Mouse (Mus musculus): ENCODE results near the gene Hypk.
"Not testable (repeated sequence)": the region's sequence is repeated elsewhere in the genome, so short reads cannot be mapped to it uniquely, and the experiment has no call there.

Hypk gene

DNA sequence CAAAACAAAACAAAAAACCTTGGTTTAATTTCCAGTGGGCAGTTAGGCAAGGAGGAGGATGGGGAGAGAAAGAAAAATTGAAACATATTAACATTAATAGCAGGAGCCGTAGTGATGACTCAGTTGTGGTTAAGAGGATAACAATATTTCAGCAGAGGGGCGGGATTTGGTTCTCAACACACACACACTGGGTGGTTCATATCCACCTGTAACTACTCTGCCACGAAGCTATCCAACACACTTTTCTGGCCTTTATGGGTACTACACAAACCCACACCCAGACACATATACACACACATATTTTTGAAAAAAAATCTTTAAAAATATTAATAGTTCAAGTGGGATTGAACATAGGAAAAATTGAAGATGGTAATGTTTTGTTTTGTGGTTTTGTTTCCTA is 6.1 kb upstream of the Hypk start:
- in situ Hi-C loops (cut with MboI, MseI), result no loop called here

DNA sequence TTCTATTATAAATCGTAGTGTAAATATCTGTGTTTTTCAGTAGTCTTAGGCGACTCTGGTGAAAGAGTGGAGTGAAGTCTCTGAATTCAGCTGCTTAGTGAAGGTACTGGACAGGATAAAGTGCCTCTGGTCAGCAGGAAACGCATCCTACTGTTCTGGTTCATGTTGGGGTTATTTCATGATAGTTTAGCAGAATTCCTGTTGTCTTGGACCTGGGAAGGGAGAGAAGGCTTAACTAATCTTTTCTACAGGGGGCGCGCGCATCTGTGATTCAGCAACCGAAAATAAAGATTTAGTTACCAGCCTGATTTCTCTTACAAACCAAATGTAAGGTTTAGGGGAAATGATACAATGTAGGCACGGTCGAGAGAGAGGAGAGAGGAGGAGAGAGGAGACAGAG is 5.0 kb upstream of the Hypk start:
- in situ Hi-C loops (cut with MboI, MseI), result no loop called here

DNA sequence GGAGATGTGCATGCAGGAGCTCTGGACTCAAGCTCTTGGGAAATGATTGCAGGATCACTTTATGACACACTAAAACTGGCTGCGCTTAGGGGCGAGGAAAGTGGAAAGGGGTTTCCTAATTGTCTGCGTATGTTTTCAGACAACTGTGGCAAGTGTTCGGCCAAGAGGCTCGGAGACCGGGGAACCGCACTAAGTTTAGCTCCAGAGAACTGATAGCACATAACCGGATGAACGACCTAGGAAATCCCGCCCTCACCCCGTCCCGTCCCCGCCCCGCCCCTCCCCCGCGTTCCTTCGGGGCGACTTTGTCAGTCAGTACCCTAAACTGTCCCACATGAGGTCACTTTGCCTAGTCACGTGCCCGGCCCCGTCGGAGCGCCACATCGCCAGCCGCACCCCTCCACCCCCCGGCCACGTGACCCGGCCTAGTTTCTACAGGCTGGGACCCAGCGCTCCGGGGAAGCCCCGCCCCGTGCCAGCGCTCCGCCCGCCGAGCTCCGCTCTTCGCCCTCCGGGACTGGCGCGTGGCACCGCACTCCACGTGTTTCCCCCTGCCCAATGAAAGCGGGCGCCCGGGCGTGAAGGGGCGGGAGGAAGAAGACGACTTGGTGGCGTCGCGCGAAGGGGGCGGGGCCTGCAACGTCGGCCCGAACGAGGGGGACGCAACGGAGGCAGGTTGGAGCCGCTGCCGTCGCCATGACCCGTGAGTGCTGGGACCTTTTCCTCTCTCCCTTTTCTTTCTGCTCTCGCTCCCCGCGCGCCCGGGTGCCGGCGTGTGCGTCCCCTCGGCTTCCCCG is 4.2 kb upstream of the Hypk start, which contains the start of gene Serf2:
Gene Serf2 (plus strand): TSS at position 457 of the 797 bp plus-strand sequence.
- in situ Hi-C loops (cut with MboI, MseI), result no loop called here

DNA sequence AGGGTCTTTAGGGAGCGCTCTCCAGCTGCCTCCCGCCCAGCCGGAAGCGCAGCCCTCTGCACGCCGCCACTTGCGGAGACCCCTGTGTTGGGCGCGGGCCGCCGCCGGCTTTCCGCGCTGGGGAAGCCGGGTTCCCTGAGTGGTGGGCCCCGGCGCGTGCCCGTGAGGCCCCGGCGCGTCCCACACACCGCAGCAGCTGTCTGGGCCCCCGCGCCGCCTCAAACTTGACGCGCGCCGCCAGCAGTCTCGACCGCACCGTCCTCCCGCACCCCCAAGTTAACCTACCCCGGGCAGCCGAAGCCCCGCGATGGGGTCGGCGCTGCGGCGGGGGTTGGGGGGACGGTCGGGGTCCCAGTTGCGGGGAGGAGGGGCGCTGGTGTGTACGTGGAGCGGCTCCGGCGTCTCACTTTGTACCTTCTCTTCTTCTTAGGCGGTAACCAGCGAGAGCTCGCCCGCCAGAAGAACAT is 3.5 kb upstream of the Hypk start:
- in situ Hi-C loops (cut with MboI, MseI), result loop anchor here (25.0 kb wide), 1 partner anchor 1288 kb away; the partner anchor contains the start of gene Bloc1s6

DNA sequence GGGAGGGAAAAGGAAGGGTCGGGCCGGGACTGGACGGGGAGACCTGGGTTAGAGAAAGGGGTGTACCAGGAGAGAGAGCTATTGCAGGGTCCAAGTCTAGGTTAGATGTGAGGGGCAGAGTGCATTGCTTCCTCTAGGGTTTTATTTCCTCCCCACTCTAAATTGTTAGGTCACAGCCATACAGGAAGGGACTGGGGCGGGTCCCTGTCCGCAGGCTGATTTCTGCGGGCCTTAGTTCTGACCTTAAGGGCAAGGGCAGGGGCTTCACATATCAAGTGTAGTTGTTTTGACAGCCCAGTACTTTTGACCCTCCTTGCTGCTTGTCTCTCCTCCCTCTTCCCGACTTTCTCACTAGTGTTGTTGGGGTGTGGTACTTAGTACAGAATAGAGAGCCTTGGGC is 3.0 kb upstream of the Hypk start:
- in situ Hi-C loops (cut with MboI, MseI), result loop anchor here (25.0 kb wide), 1 partner anchor 1287 kb away; the partner anchor contains the start of gene Bloc1s6

DNA sequence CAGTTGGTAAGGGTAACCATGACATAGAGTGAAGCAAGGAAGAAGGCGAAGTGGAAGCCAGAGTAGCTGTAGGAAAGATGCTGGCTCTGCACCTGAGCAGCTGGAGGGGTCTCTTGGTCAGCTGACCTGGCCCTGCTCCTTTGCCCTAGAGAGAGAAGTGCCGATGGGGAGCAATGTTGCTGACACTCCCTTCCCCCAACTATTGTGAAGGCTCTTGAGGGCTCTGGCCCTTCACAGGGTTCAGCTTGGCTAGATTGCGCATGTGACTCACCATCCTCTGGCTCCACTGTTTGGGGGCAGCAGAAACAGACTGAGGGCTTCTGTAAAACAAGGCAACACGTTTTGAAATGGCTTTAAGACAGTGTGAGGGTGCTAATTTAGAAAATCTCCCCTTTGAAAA is 729 bp upstream of the Hypk start:
- in situ Hi-C loops (cut with MboI, MseI), result loop anchor here (25.0 kb wide), 1 partner anchor 1285 kb away; the partner anchor contains the start of gene Bloc1s6

DNA sequence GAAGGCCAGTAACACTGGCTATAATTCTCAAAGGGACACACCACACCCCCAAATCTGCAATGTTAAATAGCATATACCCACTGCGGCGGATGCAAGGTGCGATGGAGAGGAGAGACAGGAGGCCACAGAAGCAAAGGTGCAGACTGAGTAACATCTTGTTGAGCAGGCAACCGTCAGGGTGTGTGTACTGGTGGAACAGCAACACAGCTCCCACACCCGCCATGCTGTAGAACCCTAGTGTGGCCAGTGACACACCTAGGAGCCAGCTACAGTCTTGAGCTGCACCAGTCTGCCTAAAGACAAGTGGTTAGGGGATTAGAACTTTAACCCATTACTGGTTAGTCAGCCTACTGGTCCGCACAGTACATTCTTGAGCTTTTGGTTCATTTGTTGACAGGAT is 827 bp downstream of the Hypk start:
- in situ Hi-C loops (cut with MboI, MseI), result loop anchor here (25.0 kb wide), 1 partner anchor 1283 kb away; the partner anchor contains the start of gene Bloc1s6

DNA sequence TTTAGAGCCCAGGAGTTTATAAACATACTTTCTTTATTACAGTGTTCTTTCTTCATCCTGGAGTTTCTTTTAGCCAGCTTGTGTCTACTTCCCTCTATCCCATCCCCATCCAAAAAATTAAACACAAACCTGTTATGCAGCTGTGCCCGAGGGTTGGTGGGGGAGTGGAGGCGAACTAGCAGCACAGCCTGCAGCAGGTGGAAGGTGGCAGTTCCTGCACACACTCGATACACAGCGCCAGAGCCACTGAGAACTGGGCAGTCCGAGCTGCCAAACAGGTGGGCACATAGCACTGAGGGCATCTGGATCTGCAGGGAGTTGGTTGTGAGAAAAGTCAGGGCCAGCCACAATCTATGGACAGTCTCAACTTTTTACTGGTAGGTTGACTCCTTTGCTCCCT is 2.4 kb downstream of the Hypk start:
- in situ Hi-C loops (cut with MboI, MseI), result loop anchor here (5.0 to 25.0 kb wide), 2 partner anchors 37 to 1282 kb away; partner anchors contain the start of gene Bloc1s6

DNA sequence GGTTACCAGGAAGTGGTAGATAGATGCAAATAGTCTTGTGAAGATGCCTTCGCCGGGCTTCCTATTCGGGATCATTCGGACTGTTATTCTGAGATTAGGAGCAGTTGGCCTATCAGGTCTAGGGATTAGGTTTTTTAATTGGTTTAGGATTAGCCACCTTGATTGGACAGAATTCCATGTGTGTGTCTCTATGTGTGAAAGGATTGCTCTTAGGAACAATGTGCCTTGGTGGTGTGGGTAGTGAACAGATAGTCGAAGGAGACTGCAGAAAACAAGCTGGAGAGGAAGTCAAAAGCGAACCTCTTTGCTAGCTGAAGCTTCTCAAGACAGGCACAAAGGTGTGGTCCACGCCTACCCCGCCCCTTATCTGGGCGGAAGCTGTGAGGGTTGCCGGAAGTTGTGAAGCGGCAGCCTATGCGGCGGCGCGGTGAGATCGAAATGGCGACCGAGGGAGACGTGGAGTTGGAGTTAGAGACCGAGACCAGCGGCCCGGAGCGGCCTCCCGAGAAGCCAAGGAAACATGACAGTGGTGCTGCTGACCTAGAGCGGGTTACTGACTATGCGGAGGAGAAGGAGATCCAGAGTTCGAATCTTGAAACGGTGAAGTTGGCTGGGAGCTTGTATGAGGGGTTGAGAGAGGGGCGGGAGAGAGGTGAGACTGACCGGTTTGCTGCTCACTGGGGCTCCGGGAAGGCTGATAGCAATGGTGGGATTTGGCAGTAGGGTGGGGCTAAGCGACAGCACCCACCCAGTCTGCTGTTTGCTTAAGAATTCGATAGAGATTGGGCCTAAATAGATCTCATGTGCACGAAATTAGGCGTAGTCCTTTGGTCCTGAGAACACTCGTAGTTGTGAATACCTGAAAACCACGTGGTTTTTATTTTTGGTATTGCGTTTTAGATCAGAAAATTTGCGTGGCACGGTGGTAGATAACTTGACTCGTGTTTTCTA is 3.9 kb downstream of the Hypk start, which contains the start of gene Serinc4:
Gene Serinc4 (minus strand): TSS at position 90 of the 951 bp plus-strand sequence.
- in situ Hi-C loops (cut with MboI, MseI), result loop anchor here (5.0 to 25.0 kb wide), 2 partner anchors 35 to 1280 kb away; partner anchors contain the start of gene Bloc1s6

DNA sequence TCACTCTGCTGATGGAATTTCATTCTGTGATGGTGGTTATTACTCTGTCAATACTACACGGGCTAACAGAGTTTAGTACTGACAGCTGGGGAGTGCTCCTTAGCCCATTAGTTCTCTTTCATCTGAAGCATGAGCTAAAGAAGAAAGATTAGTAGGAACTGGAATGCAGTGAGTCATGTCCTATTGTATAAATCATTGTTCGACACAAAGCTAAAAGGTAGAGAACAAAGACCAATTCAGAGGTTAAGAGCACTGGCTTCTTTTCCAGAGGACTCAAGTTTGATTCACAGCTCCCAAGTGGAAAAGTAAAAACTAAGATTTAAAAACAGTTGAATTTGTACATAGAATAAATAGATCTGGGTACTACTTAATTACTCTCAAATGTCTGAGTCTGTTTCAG is 7.0 kb downstream of the Hypk start:
- in situ Hi-C loops (cut with MboI, MseI), result loop anchor here (25.0 kb wide), 1 partner anchor 1277 kb away; the partner anchor contains the start of gene Bloc1s6

DNA sequence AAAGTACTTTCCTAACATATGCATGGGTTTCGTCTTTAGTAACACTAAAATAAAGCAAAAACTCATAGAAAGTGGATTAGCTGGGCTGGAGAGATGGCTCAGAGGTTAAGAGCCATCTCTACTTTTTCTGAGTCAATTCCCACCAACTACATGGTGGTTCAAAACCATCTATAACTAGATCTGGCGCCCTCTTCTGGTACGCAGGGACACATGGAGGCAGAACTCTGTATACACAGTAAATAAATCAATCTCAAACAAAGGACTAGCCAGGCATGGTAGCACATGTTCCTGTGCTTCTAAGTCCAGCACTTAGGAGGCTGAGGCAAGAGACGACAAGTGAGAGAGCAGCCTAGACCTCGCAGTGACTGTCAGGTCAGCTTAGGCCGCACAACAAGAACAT is 15.9 kb downstream of the Hypk start:
- in situ Hi-C loops (cut with MboI, MseI), result loop anchor here (25.0 kb wide), 1 partner anchor 1268 kb away; the partner anchor contains the start of gene Bloc1s6

DNA sequence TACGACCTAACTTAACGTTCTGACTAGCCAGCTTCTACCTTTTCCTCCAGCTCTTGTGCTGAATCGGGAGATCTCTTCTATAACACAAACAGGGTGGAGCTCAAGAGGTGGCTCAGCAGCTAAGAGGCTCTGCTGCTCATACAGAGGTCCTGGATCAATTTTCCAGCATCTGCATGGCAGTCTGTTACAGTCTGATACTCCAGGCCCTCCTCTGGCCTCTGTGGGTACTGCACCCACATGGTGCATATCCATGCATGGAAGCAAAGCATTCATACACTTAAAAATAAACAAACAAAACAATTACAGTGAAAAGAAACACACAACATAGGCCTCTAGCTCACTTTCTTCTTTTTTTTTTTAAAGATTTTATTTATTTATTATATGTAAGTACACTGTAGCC is 19.7 kb downstream of the Hypk start:
- in situ Hi-C loops (cut with MboI, MseI), result loop anchor here (5.0 to 25.0 kb wide), 2 partner anchors 35 to 1265 kb away; partner anchors contain the start of genes Bloc1s6, Mfap1a and Wdr76

DNA sequence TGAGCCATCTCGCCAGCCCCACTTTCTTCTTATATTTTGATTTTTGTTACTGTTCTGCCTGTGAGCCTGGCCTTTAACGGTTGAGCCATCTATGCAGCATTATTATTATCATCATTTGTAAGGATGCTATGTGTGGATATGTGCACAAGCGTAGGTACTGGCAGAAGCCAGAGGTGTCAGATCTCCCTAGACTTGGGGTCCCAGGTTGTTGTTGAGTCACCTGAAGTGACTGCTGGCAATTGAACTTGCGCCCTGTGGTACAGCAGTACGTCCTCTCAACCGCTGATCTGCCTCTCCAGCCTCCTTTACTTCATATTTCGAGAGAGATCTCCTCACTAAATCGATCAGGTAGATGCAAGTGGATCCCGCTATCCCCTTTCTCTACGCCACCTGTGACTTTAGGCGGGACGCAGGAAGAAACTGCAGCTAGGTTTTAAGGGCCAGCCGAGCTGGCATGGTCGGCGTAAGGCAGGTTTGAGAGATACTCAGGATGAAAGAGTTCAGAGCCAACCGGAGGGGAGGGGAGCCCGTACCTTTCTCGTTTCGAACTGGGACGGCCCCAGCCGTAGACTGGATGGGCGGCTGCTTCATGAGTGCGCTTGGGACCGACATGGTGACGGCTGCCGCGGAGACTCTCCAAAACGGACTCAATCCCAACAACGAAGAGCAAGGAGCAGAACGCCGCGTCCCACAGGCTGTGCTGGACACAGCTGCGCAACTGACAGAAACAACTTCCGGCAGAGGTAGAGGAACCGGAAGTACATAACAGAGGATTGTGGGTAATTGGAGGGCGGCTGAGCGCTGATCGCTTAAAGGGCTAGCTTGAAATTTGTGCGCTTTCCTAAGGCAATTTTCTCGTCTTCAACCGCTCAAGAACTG is 20.4 kb downstream of the Hypk start, which contains the start of gene Mfap1b:
Gene Mfap1b (minus strand): TSS at position 767 of the 879 bp plus-strand sequence.
- in situ Hi-C loops (cut with MboI, MseI), result loop anchor here (5.0 to 25.0 kb wide), 2 partner anchors 34 to 1264 kb away; partner anchors contain the start of genes Bloc1s6, Mfap1a and Wdr76

DNA sequence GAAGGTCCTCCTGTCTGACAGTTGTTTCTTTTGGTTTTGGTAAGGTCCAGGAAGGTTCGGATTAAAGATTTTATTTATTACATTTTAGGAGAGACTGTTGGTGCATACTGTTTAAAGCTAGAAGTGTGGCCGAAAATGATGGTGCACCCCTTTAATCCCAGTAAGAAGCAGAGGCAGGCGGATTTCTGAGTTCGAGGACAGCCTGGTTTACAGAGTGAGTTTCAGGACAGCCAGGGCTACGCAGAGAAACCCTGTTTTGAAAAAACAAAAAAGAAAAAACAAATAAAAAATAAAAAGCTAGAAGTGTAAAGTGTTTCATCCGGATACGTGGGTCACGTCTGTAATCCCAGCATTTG is 21.1 kb downstream of the Hypk start:
- in situ Hi-C loops (cut with MboI, MseI), result loop anchor here (5.0 to 25.0 kb wide), 2 partner anchors 33 to 1263 kb away; partner anchors contain the start of genes Bloc1s6, Mfap1a and Wdr76

DNA sequence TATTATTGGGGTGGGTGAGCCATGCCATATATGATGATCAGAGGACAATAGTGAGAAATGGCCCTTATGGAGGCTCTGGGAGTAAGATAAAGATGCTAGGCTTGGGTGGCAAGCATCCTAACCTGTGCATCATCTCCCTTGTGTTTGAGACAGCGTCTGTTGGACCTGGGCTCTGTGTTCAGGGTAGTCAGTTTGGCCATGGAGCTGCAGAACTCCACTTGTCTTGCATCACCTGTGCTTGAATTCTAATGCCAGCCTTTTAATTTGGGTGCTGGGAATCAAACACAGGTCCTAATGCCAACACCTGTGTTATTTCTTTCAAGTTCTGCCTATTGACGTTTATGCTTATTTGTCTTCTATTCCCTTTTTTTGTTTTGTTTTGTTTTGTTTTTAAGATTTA is 22.2 kb downstream of the Hypk start:
- in situ Hi-C loops (cut with MboI, MseI), result not testable (repeated sequence)

DNA sequence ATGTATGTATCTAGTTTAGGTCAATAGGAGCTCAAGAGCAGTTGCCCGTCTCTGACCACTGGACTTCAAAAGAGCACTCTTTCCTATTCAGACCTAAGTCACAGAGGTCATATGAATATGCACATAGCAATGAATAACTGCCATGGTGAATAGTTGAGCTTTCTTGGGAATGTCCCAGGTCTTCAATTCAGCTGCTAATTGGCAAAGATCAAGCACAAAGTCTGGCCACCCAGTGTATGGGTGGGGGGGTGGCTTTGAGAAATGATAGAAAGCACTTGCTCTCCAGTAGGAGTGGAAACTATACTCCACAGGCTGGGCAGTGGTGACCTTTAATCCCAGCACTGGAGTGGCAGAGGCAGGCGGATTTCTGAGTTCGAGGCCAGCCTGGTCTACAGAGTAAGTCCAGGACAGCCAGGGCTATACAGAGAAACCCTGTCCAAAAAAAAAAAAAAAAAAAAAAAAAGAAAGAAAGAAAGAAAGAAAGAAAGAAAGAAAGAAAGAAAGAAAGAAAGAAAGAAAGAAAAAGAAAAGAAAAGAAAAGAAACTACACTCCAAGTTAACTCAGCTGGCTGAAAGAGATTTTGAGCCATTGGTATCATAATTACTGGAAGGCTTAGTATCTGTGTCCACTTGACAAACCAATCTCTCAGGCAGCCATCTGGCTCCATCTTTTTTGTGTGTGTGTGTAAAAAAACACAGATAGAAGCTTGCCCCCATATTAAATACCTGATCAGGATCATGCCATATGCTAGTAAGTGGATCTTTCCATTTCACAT is 24.6 kb downstream of the Hypk start:
- in situ Hi-C loops (cut with MboI, MseI), result no loop called here

DNA sequence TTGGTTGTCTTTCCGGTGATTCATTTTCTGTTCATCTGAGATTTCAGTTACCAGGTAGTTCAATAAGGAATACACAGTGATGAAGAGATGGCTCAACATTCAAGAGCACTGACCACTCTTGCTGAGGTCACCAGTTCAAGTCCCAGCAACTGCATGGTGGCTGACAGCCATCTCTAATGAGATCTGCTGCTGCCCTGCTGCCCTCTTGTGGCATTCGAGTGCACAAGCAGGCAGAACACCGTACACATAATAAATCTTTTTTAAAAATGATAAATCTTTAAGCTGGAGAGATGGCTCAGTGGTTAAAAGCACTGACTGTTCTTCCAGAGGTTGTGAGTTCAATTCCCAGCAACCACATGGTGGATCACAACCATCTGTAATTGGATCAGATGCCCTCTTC is 27.4 kb downstream of the Hypk start:
- in situ Hi-C loops (cut with MboI, MseI), result no loop called here

DNA sequence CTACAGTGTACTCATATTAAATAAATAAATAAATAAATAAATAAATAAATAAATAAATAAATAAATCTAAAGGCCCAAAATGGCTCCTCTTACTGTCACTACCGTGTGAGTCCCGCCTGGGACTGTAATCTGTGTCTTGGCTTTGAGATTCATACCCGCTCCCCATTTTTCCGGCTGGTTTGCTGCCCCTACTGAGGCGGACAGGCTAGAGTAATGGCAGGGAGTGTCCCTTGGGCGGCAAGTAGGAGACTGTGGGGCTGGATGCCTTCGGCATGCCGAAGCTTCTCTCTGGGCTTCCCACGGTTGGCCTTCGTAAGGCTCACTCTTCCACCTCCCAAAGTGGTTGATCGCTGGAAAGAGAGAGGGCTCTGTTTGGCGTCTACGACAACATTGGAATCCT is 27.8 kb downstream of the Hypk start:
- in situ Hi-C loops (cut with MboI, MseI), result not testable (repeated sequence)

DNA sequence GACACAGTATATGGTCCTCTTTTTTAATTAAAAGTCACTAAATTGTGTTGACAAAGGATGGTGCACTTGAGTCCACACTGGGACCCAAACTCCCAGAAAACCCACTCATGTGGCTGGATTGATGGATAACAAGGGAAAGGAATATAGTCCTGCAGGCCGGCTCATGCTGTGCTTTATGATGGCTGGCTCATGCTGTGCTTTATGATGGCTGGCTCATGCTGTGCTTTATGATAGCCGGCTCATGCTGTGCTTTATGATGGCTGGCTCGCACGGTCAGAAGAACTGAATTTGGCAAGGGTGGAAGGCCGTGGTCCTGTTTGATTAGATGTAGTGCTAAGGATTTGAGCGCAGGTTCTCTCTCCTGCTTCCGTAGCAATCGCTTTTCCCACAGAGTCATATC is 30.5 kb downstream of the Hypk start:
- in situ Hi-C loops (cut with MboI, MseI), result no loop called here

Data from T-helper 1 cell (primary cell).